Mouse (Mus musculus): ENCODE results near the gene Chrna4. TPM values are rescaled to one million over a fixed set of nuclear protein-coding genes. Genes with fewer than 3 reads are reported as not detected.

The Chrna4 gene
- polyA plus RNA-seq (2015; fragmentation: Nextera tagmentation; extraction: Ambion mirVana): 0.37 and 0.48 TPM in 2 replicates

- H3K9me3 ChIP-seq: no peaks in the 10 kb centered on the region
- H3K4me2 ChIP-seq: no peak within 1 kb of the TSS
- H3K4me1 ChIP-seq: peaks cover 28% of the 10 kb centered on the region
- 60% methylated on average over 3 of the region's 3 CpGs for WGBS
- no peaks in the 10 kb centered on the region for H3K36me3 ChIP-seq
- no peak within 1 kb of the TSS for H3K4me3 ChIP-seq
- peaks cover 95% of the 10 kb centered on the region for H3K27me3 ChIP-seq (replicated peaks)
- H3K27ac ChIP-seq (replicated peaks): no peak within 1 kb of the TSS
- no peak within 1 kb of the TSS for H3K9ac ChIP-seq
- ATAC-seq (ENCODE audit: extremely low read depth, insufficient number of reproducible peaks, low FRiP score, low TSS enrichment): no peak
Observed at GRCm38 (mm10) chr2:181043437-181043836, at the start of gene Chrna4. Gene Chrna4 (minus strand): TSS chr2:181043546.

- WGBS: 73% methylated on average over 3 of the region's 3 CpGs
- no peaks in the 10 kb centered on the region for H3K9me3 ChIP-seq
- no peak overlapping the region for H3K4me3 ChIP-seq
Observed at GRCm38 (mm10) chr2:181090123-181090522, 46.8 kb upstream of the Chrna4 start.

GRCm38 (mm10) chr2:181084997-181085396 lies 41.7 kb upstream of the Chrna4 start:
- 66% methylated on average over 8 of the region's 8 CpGs for WGBS

More at GRCm38 (mm10) chr2:181090123-181090522, 46.8 kb upstream of the Chrna4 start:
- H3K27me3 ChIP-seq (replicated peaks): peaks cover 80% of the 10 kb centered on the region
- ATAC-seq (ENCODE audit: extremely low read depth, insufficient number of reproducible peaks, low FRiP score, low TSS enrichment): no peak
- H3K4me1 ChIP-seq: no peaks in the 10 kb centered on the region
- H3K27ac ChIP-seq (replicated peaks): no peak overlapping the region
- H3K9ac ChIP-seq: no peak overlapping the region
- H3K4me2 ChIP-seq: no peak overlapping the region
- no peaks in the 10 kb centered on the region for H3K36me3 ChIP-seq

GRCm38 (mm10) chr2:181083945-181084344 lies 40.6 kb upstream of the Chrna4 start:
- H3K4me2 ChIP-seq: no peak overlapping the region
- H3K27me3 ChIP-seq (replicated peaks): peaks cover 46% of the 10 kb centered on the region
- WGBS: 48% methylated on average over 4 of the region's 4 CpGs
- H3K36me3 ChIP-seq: no peaks in the 10 kb centered on the region
- no peaks in the 10 kb centered on the region for H3K9me3 ChIP-seq
- H3K9ac ChIP-seq: no peak overlapping the region
- ATAC-seq (ENCODE audit: extremely low read depth, insufficient number of reproducible peaks, low FRiP score, low TSS enrichment): no peak
- no peak overlapping the region for H3K27ac ChIP-seq (replicated peaks)
- no peak overlapping the region for H3K4me3 ChIP-seq
- H3K4me1 ChIP-seq: no peaks in the 10 kb centered on the region

More at GRCm38 (mm10) chr2:181084997-181085396, 41.7 kb upstream of the Chrna4 start:
- Histone ChIP-seq H3K27me3 (replicated peaks) (peaks cover 42% of the 10 kb centered on the region), H3K9me3 (no peaks in the 10 kb centered on the region), H3K4me2 (no peak overlapping the region), H3K27ac (replicated peaks) (no peak overlapping the region), H3K36me3 (no peaks in the 10 kb centered on the region), H3K9ac (no peak overlapping the region), H3K4me3 (no peak overlapping the region), H3K4me1 (no peaks in the 10 kb centered on the region)
- no peak for ATAC-seq (ENCODE audit: extremely low read depth, insufficient number of reproducible peaks, low FRiP score, low TSS enrichment)

GRCm38 (mm10) chr2:181080886-181081285 lies 37.5 kb upstream of the Chrna4 start:
- Histone ChIP-seq H3K27me3 (replicated peaks) (peaks cover 41% of the 10 kb centered on the region), H3K4me2 (no peak overlapping the region), H3K27ac (replicated peaks) (no peak overlapping the region), H3K36me3 (no peaks in the 10 kb centered on the region), H3K4me1 (no peaks in the 10 kb centered on the region), H3K9me3 (no peaks in the 10 kb centered on the region), H3K9ac (no peak overlapping the region), H3K4me3 (no peak overlapping the region)
- 53% methylated on average over 5 of the region's 5 CpGs for WGBS
- no peak for ATAC-seq (ENCODE audit: extremely low read depth, insufficient number of reproducible peaks, low FRiP score, low TSS enrichment)

- Histone ChIP-seq H3K4me3 (no peak overlapping the region), H3K36me3 (no peaks in the 10 kb centered on the region), H3K27me3 (replicated peaks) (peaks cover 43% of the 10 kb centered on the region), H3K27ac (replicated peaks) (no peak overlapping the region), H3K4me2 (no peak overlapping the region), H3K9me3 (no peaks in the 10 kb centered on the region), H3K9ac (no peak overlapping the region), H3K4me1 (no peaks in the 10 kb centered on the region)
- 73% methylated on average over 2 of the region's 2 CpGs for WGBS
- ATAC-seq (ENCODE audit: extremely low read depth, insufficient number of reproducible peaks, low FRiP score, low TSS enrichment): no peak
Observed at GRCm38 (mm10) chr2:181079518-181079917, 36.2 kb upstream of the Chrna4 start.

GRCm38 (mm10) chr2:181078908-181079307 lies 35.6 kb upstream of the Chrna4 start:
- WGBS: 70% methylated on average over 2 of the region's 2 CpGs
- no peak overlapping the region for H3K9ac ChIP-seq
- no peak overlapping the region for H3K27ac ChIP-seq (replicated peaks)
- no peaks in the 10 kb centered on the region for H3K4me1 ChIP-seq
- H3K36me3 ChIP-seq: no peaks in the 10 kb centered on the region
- H3K4me2 ChIP-seq: no peak overlapping the region
- no peak overlapping the region for H3K4me3 ChIP-seq
- H3K9me3 ChIP-seq: no peaks in the 10 kb centered on the region
- peaks cover 49% of the 10 kb centered on the region for H3K27me3 ChIP-seq (replicated peaks)
- no peak for ATAC-seq (ENCODE audit: extremely low read depth, insufficient number of reproducible peaks, low FRiP score, low TSS enrichment)

GRCm38 (mm10) chr2:181075501-181075900 lies 32.2 kb upstream of the Chrna4 start:
- Histone ChIP-seq H3K4me2 (no peak overlapping the region), H3K36me3 (no peaks in the 10 kb centered on the region), H3K9me3 (no peaks in the 10 kb centered on the region), H3K9ac (no peak overlapping the region), H3K27me3 (replicated peaks) (peaks cover 62% of the 10 kb centered on the region), H3K27ac (replicated peaks) (no peak overlapping the region), H3K4me1 (no peaks in the 10 kb centered on the region), H3K4me3 (no peak overlapping the region)
- no peak for ATAC-seq (ENCODE audit: extremely low read depth, insufficient number of reproducible peaks, low FRiP score, low TSS enrichment)
- WGBS: 77% methylated on average over 12 of the region's 12 CpGs

GRCm38 (mm10) chr2:181072403-181072714 lies 29.0 kb upstream of the Chrna4 start:
- ATAC-seq (ENCODE audit: extremely low read depth, insufficient number of reproducible peaks, low FRiP score, low TSS enrichment): no peak
- no peak overlapping the region for H3K27ac ChIP-seq (replicated peaks)
- no peak overlapping the region for H3K4me2 ChIP-seq
- no peak overlapping the region for H3K9ac ChIP-seq
- no peaks in the 10 kb centered on the region for H3K36me3 ChIP-seq
- 7% methylated on average over 1 of the region's 1 CpGs for WGBS
- no peak overlapping the region for H3K4me3 ChIP-seq
- H3K27me3 ChIP-seq (replicated peaks): peaks cover 58% of the 10 kb centered on the region
- H3K9me3 ChIP-seq: no peaks in the 10 kb centered on the region
- H3K4me1 ChIP-seq: no peaks in the 10 kb centered on the region

GRCm38 (mm10) chr2:181071706-181072402 lies 28.5 kb upstream of the Chrna4 start:
- no peak for ATAC-seq (ENCODE audit: extremely low read depth, insufficient number of reproducible peaks, low FRiP score, low TSS enrichment)
- no peak overlapping the region for H3K4me3 ChIP-seq
- no peaks in the 10 kb centered on the region for H3K36me3 ChIP-seq
- no peak overlapping the region for H3K9ac ChIP-seq
- H3K9me3 ChIP-seq: no peaks in the 10 kb centered on the region
- no peak overlapping the region for H3K4me2 ChIP-seq
- H3K27me3 ChIP-seq (replicated peaks): peaks cover 55% of the 10 kb centered on the region
- 54% methylated on average over 7 of the region's 7 CpGs for WGBS
- H3K27ac ChIP-seq (replicated peaks): no peak overlapping the region
- H3K4me1 ChIP-seq: no peaks in the 10 kb centered on the region

GRCm38 (mm10) chr2:181070136-181070535 lies 26.8 kb upstream of the Chrna4 start:
- H3K27ac ChIP-seq (replicated peaks): no peak overlapping the region
- H3K4me2 ChIP-seq: no peak overlapping the region
- H3K4me1 ChIP-seq: no peaks in the 10 kb centered on the region
- H3K36me3 ChIP-seq: no peaks in the 10 kb centered on the region
- H3K4me3 ChIP-seq: no peak overlapping the region
- H3K9ac ChIP-seq: no peak overlapping the region
- ATAC-seq (ENCODE audit: extremely low read depth, insufficient number of reproducible peaks, low FRiP score, low TSS enrichment): no peak
- peaks cover 52% of the 10 kb centered on the region for H3K27me3 ChIP-seq (replicated peaks)
- WGBS: 41% methylated on average over 7 of the region's 7 CpGs
- no peaks in the 10 kb centered on the region for H3K9me3 ChIP-seq

GRCm38 (mm10) chr2:181068499-181068898 lies 25.2 kb upstream of the Chrna4 start:
- H3K27me3 ChIP-seq (replicated peaks): peaks cover 52% of the 10 kb centered on the region
- no peak for ATAC-seq (ENCODE audit: extremely low read depth, insufficient number of reproducible peaks, low FRiP score, low TSS enrichment)
- no peaks in the 10 kb centered on the region for H3K9me3 ChIP-seq
- no peaks in the 10 kb centered on the region for H3K4me1 ChIP-seq
- no peaks in the 10 kb centered on the region for H3K36me3 ChIP-seq
- no peak overlapping the region for H3K4me2 ChIP-seq
- WGBS: 61% methylated on average over 5 of the region's 5 CpGs
- no peak overlapping the region for H3K27ac ChIP-seq (replicated peaks)
- no peak overlapping the region for H3K4me3 ChIP-seq
- no peak overlapping the region for H3K9ac ChIP-seq

Data from heart, embryonic 13.5 days (tissue).